Mouse (Mus musculus) CH12.LX (cell line): ENCODE measurements around the gene Mrps2. TPM values are rescaled to one million over a fixed set of nuclear protein-coding genes. Genes with fewer than 3 reads are reported as not detected.

Source experiments
- DNase-seq: peaks from one replicate; pipeline ENCODE4 v3.0.0-alpha.2; 2013; ENCODE audit errors: extremely low read depth
- H3K27ac ChIP-seq: 2 replicates; pipeline ENCODE4 v1.5.1; 2012; ENCODE audit warnings: low read depth, mild to moderate bottlenecking, control low read depth, moderate library complexity; ENCODE audit not compliant: insufficient read depth
- H3K27me3 ChIP-seq: replicated peaks from 2 replicates; pipeline ENCODE3; 2012; ENCODE audit warnings: inconsistent platforms
- H3K36me3 ChIP-seq, 2 experiments: replicated peaks in 1 of 2; 2 replicates each; pipeline versions ENCODE3 to v1.6.1; 2012; ENCODE audit warnings: inconsistent platforms in 1 of 2, low read length in 1 of 2, mild to moderate bottlenecking in 1 of 2, mixed read lengths in 1 of 2, moderate library complexity in 1 of 2; ENCODE audit not compliant: control insufficient read depth in 1 of 2, insufficient read depth in 1 of 2
- H3K4me1 ChIP-seq, 2 experiments: 2 replicates each; pipeline ENCODE4 v1.6.1; 2012; ENCODE audit warnings: inconsistent platforms in 1 of 2, moderate library complexity in 1 of 2; ENCODE audit not compliant: insufficient read depth in 2 of 2, control insufficient read depth in 1 of 2
- H3K4me2 ChIP-seq: 2 replicates; pipeline ENCODE4 v1.6.1; 2012; ENCODE audit warnings: low read depth, mild to moderate bottlenecking, control low read depth; ENCODE audit not compliant: poor library complexity, insufficient read depth, severe bottlenecking
- H3K4me3 ChIP-seq, 3 experiments: fragments of 150-350 bp in 1 of 3; sonication (generic) in 1 of 3; replicated peaks in 1 of 3; 2 replicates each; pipeline versions ENCODE3 to v1.5.1; 2011 to 2012; ENCODE audit warnings: low read depth in 2 of 3, low read length in 2 of 3, mild to moderate bottlenecking in 2 of 3, moderate library complexity in 2 of 3, control low read depth in 1 of 3, improper control_type of control experiment in 1 of 3, inconsistent platforms in 1 of 3, mixed read lengths in 1 of 3; ENCODE audit not compliant: poor library complexity in 1 of 3
- H3K79me2 ChIP-seq: replicated peaks from 2 replicates; pipeline ENCODE4 v1.6.1; 2012; ENCODE audit warnings: mild to moderate bottlenecking, moderate library complexity; ENCODE audit not compliant: control insufficient read depth, poor library complexity, insufficient read depth, severe bottlenecking; ENCODE audit errors: extremely low read depth
- H3K9ac ChIP-seq: 2 replicates; pipeline ENCODE4 v1.6.1; 2012; ENCODE audit warnings: low read depth, mild to moderate bottlenecking, control low read depth, moderate library complexity; ENCODE audit not compliant: insufficient read depth
- H3K9me3 ChIP-seq: replicated peaks from 2 replicates; pipeline ENCODE3; 2012; ENCODE audit warnings: low read length, inconsistent platforms, mixed read lengths
- CHD1 ChIP-seq: IDR thresholded peaks from 2 replicates; pipeline ENCODE4 v1.6.1; 2012; ENCODE audit warnings: low read depth, low read length, improper control_type of control experiment, inconsistent platforms
- CTCF ChIP-seq, 2 experiments: IDR thresholded peaks in 1 of 2; conservative IDR thresholded peaks in 1 of 2; 2 replicates each; pipeline ENCODE4 v1.5.1; 2011 to 2012; ENCODE audit warnings: low read depth in 2 of 2, low read length in 2 of 2, improper control_type of control experiment in 1 of 2, inconsistent platforms in 1 of 2, mild to moderate bottlenecking in 1 of 2, moderate library complexity in 1 of 2
- E2F4 ChIP-seq: IDR thresholded peaks from 2 replicates; pipeline ENCODE4 v1.6.1; 2011; ENCODE audit warnings: low read depth, low read length, improper control_type of control experiment; ENCODE audit not compliant: insufficient replicate concordance
- EP300 ChIP-seq: IDR thresholded peaks from 2 replicates; pipeline ENCODE4 v1.6.1; 2011; ENCODE audit warnings: low read length, improper control_type of control experiment
- ETS1 ChIP-seq: conservative IDR thresholded peaks from 2 replicates; pipeline ENCODE4 v1.6.1; 2012; ENCODE audit warnings: low read depth, mild to moderate bottlenecking, inconsistent platforms, low read length, improper control_type of control experiment, moderate library complexity
- HCFC1 ChIP-seq: IDR thresholded peaks from 2 replicates; pipeline ENCODE4 v1.6.1; 2012; ENCODE audit warnings: low read depth, mild to moderate bottlenecking, inconsistent platforms, low read length, improper control_type of control experiment
- JUN ChIP-seq: IDR thresholded peaks from 2 replicates; pipeline ENCODE4 v1.6.1; 2011; ENCODE audit warnings: low read depth, mild to moderate bottlenecking, low read length, improper control_type of control experiment, moderate library complexity; ENCODE audit not compliant: insufficient read depth
- JUND ChIP-seq: conservative IDR thresholded peaks from 2 replicates; pipeline ENCODE4 v1.6.1; 2011; ENCODE audit warnings: low read depth, low read length, improper control_type of control experiment
- MAFK ChIP-seq: IDR thresholded peaks from 2 replicates; pipeline ENCODE4 v1.6.1; 2011; ENCODE audit warnings: low read length, improper control_type of control experiment; ENCODE audit not compliant: insufficient replicate concordance
- MAX ChIP-seq: IDR thresholded peaks from 2 replicates; pipeline ENCODE4 v1.6.1; 2011; ENCODE audit warnings: low read length, improper control_type of control experiment
- MAZ ChIP-seq: IDR thresholded peaks from 2 replicates; pipeline ENCODE4 v1.6.1; 2012; ENCODE audit warnings: low read depth, mild to moderate bottlenecking, inconsistent platforms, low read length, improper control_type of control experiment, moderate library complexity
- MEF2A ChIP-seq: IDR thresholded peaks from 2 replicates; pipeline ENCODE4 v1.6.1; 2014; ENCODE audit warnings: low read depth, mild to moderate bottlenecking, inconsistent platforms, low read length, improper control_type of control experiment, borderline replicate concordance
- MXI1 ChIP-seq: IDR thresholded peaks from 2 replicates; pipeline ENCODE4 v1.6.1; 2011; ENCODE audit warnings: mild to moderate bottlenecking, low read depth, low read length, improper control_type of control experiment
- MYC ChIP-seq: IDR thresholded peaks from 2 replicates; pipeline ENCODE4 v1.6.1; 2011; ENCODE audit warnings: low read depth, mild to moderate bottlenecking, improper control_type of control experiment, low read length
- NELFE ChIP-seq: IDR thresholded peaks from 2 replicates; pipeline ENCODE4 v1.6.1; 2011; ENCODE audit warnings: low read depth, low read length, improper control_type of control experiment
- PAX5 ChIP-seq: IDR thresholded peaks from 2 replicates; pipeline ENCODE4 v1.6.1; 2012; ENCODE audit warnings: low read length, inconsistent platforms, mixed read lengths
- POLR2AphosphoS2 ChIP-seq: IDR thresholded peaks from 2 replicates; pipeline ENCODE4 v1.6.1; 2011; ENCODE audit warnings: low read depth, low read length, improper control_type of control experiment
- RAD21 ChIP-seq: IDR thresholded peaks from 2 replicates; pipeline ENCODE4 v1.6.1; 2011; ENCODE audit warnings: low read depth, mild to moderate bottlenecking, low read length, improper control_type of control experiment, moderate library complexity
- SMC3 ChIP-seq: IDR thresholded peaks from 2 replicates; pipeline ENCODE4 v1.6.1; 2011; ENCODE audit warnings: low read depth, low read length, improper control_type of control experiment
- UBTF ChIP-seq: IDR thresholded peaks from 2 replicates; pipeline ENCODE4 v1.6.1; 2012; ENCODE audit warnings: low read depth, mild to moderate bottlenecking, inconsistent platforms, low read length, improper control_type of control experiment, moderate library complexity
- ZKSCAN1 ChIP-seq: IDR thresholded peaks from 2 replicates; pipeline ENCODE4 v1.6.1; 2012; ENCODE audit warnings: low read depth, inconsistent platforms, low read length, improper control_type of control experiment, borderline replicate concordance
- dilution Hi-C: fragments of 300-500 bp; cut with MboI; formaldehyde crosslinking; loops from 2 replicates; pipeline ENCODE4 v1.14.3; 2020; ENCODE audit warnings: low sequenced_read_pairs; ENCODE audit not compliant: extremely low pct_unique_long_range_greater_than_20kb, extremely low pct_ligation_motif_present
- in situ Hi-C: fragments of 300-500 bp; cut with MboI; formaldehyde crosslinking; loops from 3 replicates; pipeline ENCODE4 v1.14.3; 2019; ENCODE audit warnings: low sequenced_read_pairs, low pct_ligation_motif_present, low pct_unique_long_range_greater_than_20kb, mixed read lengths
- polyA plus RNA-seq: library from polyadenylated mRNA; unstranded; fragments of >175 nt; gene quantifications from 2 replicates; pipeline ENCODE4 v1.2.1, GENCODE M21; 2012; ENCODE audit warnings: low read depth; ENCODE audit not compliant: insufficient read length
- total RNA-seq, 2 experiments: library from RNA; depleted of rRNA; stranded (reverse); fragments of 300-350 nt in 1 of 2; fragments of >200 nt in 1 of 2; gene quantifications; 2 replicates each; pipeline ENCODE4 v1.2.3; 2012 to 2014

Gene Mrps2
- total and polyA plus RNA-seq, 3 experiments, result 21.3 to 78.5 (median 46.6) TPM

- DNase-seq, result peak; percentile 79
- Histone ChIP-seq H3K4me1 (peaks cover 31 to 66% of the 10 kb centered on the region in 2 experiments), H3K27me3 (peaks cover 7% of the 10 kb centered on the region), H3K9me3 (no peaks in the 10 kb centered on the region), H3K27ac (peak overlapping the region; percentile 49; the same call in 1 of the 2 replicates), H3K79me2 (no peaks in the 10 kb centered on the region), H3K4me2 (0 out of 2 replicates have a peak overlapping the region, but pooled peaks have one; percentile 18), H3K4me3 (no peak overlapping the region), H3K9ac (no peak overlapping the region), H3K36me3 (peaks cover 0 to 11% of the 10 kb centered on the region in 2 experiments)
- TF ChIP-seq MEF2A (peak; percentile 52; the same call in 1 of the 2 replicates), ETS1 (0 out of 2 replicates have a peak, but pooled peaks have one; percentile 18), MXI1 (peak; percentile 77), CHD1 (no peak), POLR2AphosphoS2 (no peak), UBTF (no peak), NELFE (no peak), SMC3 (no peak), E2F4 (no peak)
- in situ Hi-C loops, result no loop called here
- dilution Hi-C loops, result no loop called here
Observed at GRCm38 (mm10) chr2:28518231-28518630, 50.4 kb downstream of the Mrps2 start.

GRCm38 (mm10) chr2:28520581-28520980 lies 52.7 kb downstream of the Mrps2 start:
- Histone ChIP-seq H3K27me3 (no peaks in the 10 kb centered on the region), H3K27ac (no peak overlapping the region), H3K4me2 (no peak overlapping the region), H3K36me3 (peaks cover 0 to 9% of the 10 kb centered on the region in 2 experiments), H3K9me3 (no peaks in the 10 kb centered on the region), H3K4me3 (no peak overlapping the region), H3K79me2 (no peaks in the 10 kb centered on the region), H3K9ac (no peak overlapping the region), H3K4me1 (peaks cover 41 to 74% of the 10 kb centered on the region in 2 experiments)
- in situ Hi-C loops, result no loop called here
- dilution Hi-C loops, result no loop called here
- TF ChIP-seq PAX5 (no peak), MAZ (no peak), SMC3 (no peak), JUN (no peak), E2F4 (no peak), HCFC1 (no peak), MAFK (no peak), JUND (no peak), ZKSCAN1 (no peak), MEF2A (no peak), RAD21 (no peak), EP300 (no peak), MYC (no peak), CTCF (conservative IDR thresholded peaks at IDR 0.05 in 1 of 2, IDR thresholded peaks at IDR 0.05 in 1 of 2; ENCODE audit: low read depth in 2 of 2, low read length in 2 of 2) (no peak), MAX (no peak)
- no peak for DNase-seq

Other genes with a start within 250 kb of the Mrps2 start
- gene Ppp1r26, start 21.3 kb upstream of the Mrps2 start, total RNA-seq (2012; rRNA removed), result not detected in 2 replicates
- not detected in 2 replicates for gene Ppp1r26, start 21.3 kb upstream of the Mrps2 start, total RNA-seq (2014; rRNA removed)
- gene Ppp1r26, start 21.3 kb upstream of the Mrps2 start, polyA plus RNA-seq, result 0.27 and 0.77 TPM in 2 replicates
- 0.98 and 1.6 TPM in 2 replicates for gene 1700007K13Rik, start 1.7 kb upstream of the Mrps2 start, total RNA-seq (2012; rRNA removed)
- gene 1700007K13Rik, start 1.7 kb upstream of the Mrps2 start, total RNA-seq (2014; rRNA removed), result 0.74 TPM in 2 replicates
- 1.3 TPM in 1 of 2 replicates, not detected in the other for gene 1700007K13Rik, start 1.7 kb upstream of the Mrps2 start, polyA plus RNA-seq
- not detected in 2 replicates for gene Gbgt1, start 28.8 kb downstream of the Mrps2 start, total RNA-seq (2012; rRNA removed)
- gene Gbgt1, start 28.8 kb downstream of the Mrps2 start, total RNA-seq (2014; rRNA removed), result not detected in 2 replicates
- gene Gbgt1, start 28.8 kb downstream of the Mrps2 start, polyA plus RNA-seq, result not detected in 2 replicates
- gene Gm10134, start 38.0 kb downstream of the Mrps2 start, total RNA-seq (2012; rRNA removed), result not detected in 2 replicates
- not detected in 2 replicates for gene Gm10134, start 38.0 kb downstream of the Mrps2 start, total RNA-seq (2014; rRNA removed)
- not detected in 2 replicates for gene Gm10134, start 38.0 kb downstream of the Mrps2 start, polyA plus RNA-seq
- 11.0 and 11.4 TPM in 2 replicates for gene Ralgds, start 45.1 kb downstream of the Mrps2 start, total RNA-seq (2012; rRNA removed)
- 4.1 and 4.8 TPM in 2 replicates for gene Ralgds, start 45.1 kb downstream of the Mrps2 start, total RNA-seq (2014; rRNA removed)
- gene Ralgds, start 45.1 kb downstream of the Mrps2 start, polyA plus RNA-seq, result 6.6 and 7.4 TPM in 2 replicates
- gene Cel, start 95.3 kb downstream of the Mrps2 start, total RNA-seq (2012; rRNA removed), result not detected in 2 replicates
- not detected in 2 replicates for gene Cel, start 95.3 kb downstream of the Mrps2 start, total RNA-seq (2014; rRNA removed)
- not detected in 2 replicates for gene Cel, start 95.3 kb downstream of the Mrps2 start, polyA plus RNA-seq
- gene Gtf3c5, start 115.7 kb downstream of the Mrps2 start, total RNA-seq (2012; rRNA removed), result 12.5 and 15.1 TPM in 2 replicates
- 8.4 and 8.6 TPM in 2 replicates for gene Gtf3c5, start 115.7 kb downstream of the Mrps2 start, total RNA-seq (2014; rRNA removed)
- 27.4 and 30.7 TPM in 2 replicates for gene Gtf3c5, start 115.7 kb downstream of the Mrps2 start, polyA plus RNA-seq
- 0.17 TPM in 1 of 2 replicates, not detected in the other for gene Gfi1b, start 153.9 kb downstream of the Mrps2 start, total RNA-seq (2012; rRNA removed)
- 0.27 and 0.87 TPM in 2 replicates for gene Gfi1b, start 153.9 kb downstream of the Mrps2 start, total RNA-seq (2014; rRNA removed)
- gene Gfi1b, start 153.9 kb downstream of the Mrps2 start, polyA plus RNA-seq, result 0.19 TPM in 1 of 2 replicates, not detected in the other
- 8.7 and 9.5 TPM in 2 replicates for gene Tsc1, start 173.2 kb downstream of the Mrps2 start, total RNA-seq (2012; rRNA removed)
- gene Tsc1, start 173.2 kb downstream of the Mrps2 start, total RNA-seq (2014; rRNA removed), result 7.6 and 8.1 TPM in 2 replicates
- gene Tsc1, start 173.2 kb downstream of the Mrps2 start, polyA plus RNA-seq, result 12.2 and 13.4 TPM in 2 replicates
- 6.0 and 13.1 TPM in 2 replicates for gene Spaca9, start 231.7 kb downstream of the Mrps2 start, total RNA-seq (2012; rRNA removed)
- 8.0 and 9.2 TPM in 2 replicates for gene Spaca9, start 231.7 kb downstream of the Mrps2 start, total RNA-seq (2014; rRNA removed)
- 7.4 and 9.8 TPM in 2 replicates for gene Spaca9, start 231.7 kb downstream of the Mrps2 start, polyA plus RNA-seq
- 0.55 and 0.84 TPM in 2 replicates for gene Ak8, start 232.1 kb downstream of the Mrps2 start, total RNA-seq (2012; rRNA removed)
- 0.58 and 1.1 TPM in 2 replicates for gene Ak8, start 232.1 kb downstream of the Mrps2 start, total RNA-seq (2014; rRNA removed)
- 4.9 and 5.3 TPM in 2 replicates for gene Ak8, start 232.1 kb downstream of the Mrps2 start, polyA plus RNA-seq